Comparison of ENCODE assay signal across 17 mouse cellular contexts in genomic region chr5:58394277-58394676, GRCm38 (mm10).
"Had no signal": no experiment of that assay in that cellular context is flagged by ENCODE, and none has a peak within 500 bp of the region (broad histone marks: within the 10 kb centered on the region; RNA-seq: fewer than 3 reads in every experiment).

No protein-coding gene starts in this region.

- H3K27ac ChIP-seq: liver, embryonic 13.5 days; liver, embryonic 15.5 days; macrophage; midbrain, embryonic 13.5 days; midbrain, embryonic 15.5 days; neural tube, embryonic 12.5 days; stomach, embryonic 15.5 days; stomach, postnatal 0 days had no signal

- H3K36me3 ChIP-seq: liver, embryonic 13.5 days; liver, embryonic 15.5 days; midbrain, embryonic 13.5 days; midbrain, embryonic 15.5 days; neural tube, embryonic 12.5 days; stomach, embryonic 15.5 days had no signal

- H3K9me3 ChIP-seq: liver, embryonic 13.5 days; liver, embryonic 15.5 days; megakaryocyte, embryonic 14.5 days; midbrain, embryonic 13.5 days; midbrain, embryonic 15.5 days; neural tube, embryonic 12.5 days; stomach, embryonic 15.5 days had no signal

- ATAC-seq: liver, postnatal 0 days; midbrain, embryonic 13.5 days; midbrain, embryonic 15.5 days had no signal

- H3K4me3 ChIP-seq: liver, embryonic 13.5 days; liver, embryonic 15.5 days; megakaryocyte, embryonic 14.5 days; midbrain, embryonic 13.5 days; midbrain, embryonic 15.5 days; neural tube, embryonic 12.5 days; stomach, embryonic 15.5 days had no signal

- H3K9ac ChIP-seq: liver, embryonic 13.5 days; liver, embryonic 15.5 days; liver, postnatal 0 days; midbrain, embryonic 13.5 days; midbrain, embryonic 15.5 days; neural tube, embryonic 12.5 days; stomach, embryonic 15.5 days had no signal

- DNase-seq: liver, embryonic 13.5 days; liver, postnatal 0 days; lung, postnatal 14 days; right cerebral cortex, postnatal 14 days; thymus, adult 2 months; thymus, postnatal 25 days; thymus, postnatal 4 days had no signal

- H3K4me2 ChIP-seq: liver, embryonic 11.5 days; liver, embryonic 13.5 days; liver, embryonic 15.5 days; midbrain, embryonic 11.5 days; midbrain, embryonic 13.5 days; midbrain, embryonic 15.5 days; neural tube, embryonic 12.5 days; stomach, embryonic 15.5 days had no signal

- H3K4me1 ChIP-seq: liver, embryonic 13.5 days; liver, embryonic 15.5 days; megakaryocyte, embryonic 14.5 days; midbrain, embryonic 13.5 days; midbrain, embryonic 15.5 days; neural tube, embryonic 12.5 days; stomach, embryonic 15.5 days had no signal

- H3K27me3 ChIP-seq: liver, embryonic 13.5 days; liver, embryonic 15.5 days; megakaryocyte, embryonic 14.5 days; midbrain, embryonic 13.5 days; midbrain, embryonic 15.5 days; neural tube, embryonic 12.5 days; stomach, embryonic 15.5 days had no signal
